Mouse (Mus musculus): Measurements from ENCODE around the gene Atr.
"Not testable (repeated sequence)": the region's sequence is repeated elsewhere in the genome, so short reads cannot be mapped to it uniquely, and the experiment has no call there.

The Atr gene

DNA sequence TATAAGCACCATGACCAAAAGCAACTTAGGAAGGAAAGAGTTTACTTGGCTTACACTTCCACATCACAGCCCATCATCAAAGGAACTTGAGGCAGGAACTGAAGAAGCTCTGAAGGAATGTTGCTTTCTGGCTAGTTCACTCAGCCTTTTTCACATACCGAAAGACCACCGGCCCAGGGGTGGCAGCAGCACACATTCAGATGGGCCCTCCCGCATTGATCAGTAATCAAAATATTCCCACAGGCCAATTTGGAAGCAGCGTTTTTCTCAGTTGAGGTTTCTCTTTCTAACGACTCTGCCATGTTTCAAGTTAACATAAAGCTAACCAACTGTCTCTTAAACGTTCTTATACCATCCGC is 96.8 kb downstream of the Atr start:
- no peak for DNase-seq

DNA sequence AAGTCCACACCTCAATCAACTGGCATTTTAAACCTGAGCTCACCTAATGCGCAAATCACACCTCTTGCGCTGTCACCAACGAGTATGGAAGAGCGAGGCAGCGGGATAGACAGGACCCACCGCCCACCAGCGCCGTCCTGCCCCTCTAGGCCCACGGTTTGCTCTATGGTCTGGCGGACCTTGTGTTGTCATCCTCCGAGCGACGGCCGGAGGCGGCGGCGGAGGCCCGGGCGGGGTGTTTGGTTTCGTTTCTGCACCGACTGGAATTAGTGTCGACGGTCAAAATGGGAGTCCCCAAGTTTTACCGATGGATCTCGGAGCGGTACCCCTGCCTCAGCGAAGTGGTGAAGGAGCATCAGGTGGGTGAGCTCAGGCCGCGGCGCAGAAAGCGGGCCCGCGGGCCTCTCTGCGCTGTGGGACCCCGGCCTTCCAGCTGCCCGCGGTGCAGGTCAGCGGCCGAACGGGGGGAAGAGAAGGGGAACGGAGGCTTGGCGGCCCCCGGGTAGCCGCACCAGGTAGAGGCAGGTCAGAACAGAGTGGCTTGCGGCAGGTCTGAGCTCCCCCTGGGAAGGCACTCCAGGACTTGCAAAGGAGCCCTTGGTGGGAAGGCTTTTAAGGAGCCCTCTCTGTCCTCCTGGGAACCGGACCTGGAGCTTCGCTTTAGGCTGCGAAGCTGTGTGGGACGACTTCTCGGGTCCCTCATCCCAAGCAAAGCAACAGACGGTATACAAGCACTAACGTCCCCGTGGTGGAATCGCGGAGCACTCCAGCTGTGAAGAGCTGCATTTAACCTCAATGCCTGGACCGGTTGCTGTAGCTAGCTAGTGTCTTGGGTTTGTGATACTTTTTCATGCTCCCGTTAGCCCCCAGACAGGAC is 97.4 kb downstream of the Atr start, which contains the start of gene Xrn1:
Gene Xrn1, plus strand, starts transcription at position 176 of the 877 bp plus-strand sequence.
- DNase-seq = peak; percentile 87

DNA sequence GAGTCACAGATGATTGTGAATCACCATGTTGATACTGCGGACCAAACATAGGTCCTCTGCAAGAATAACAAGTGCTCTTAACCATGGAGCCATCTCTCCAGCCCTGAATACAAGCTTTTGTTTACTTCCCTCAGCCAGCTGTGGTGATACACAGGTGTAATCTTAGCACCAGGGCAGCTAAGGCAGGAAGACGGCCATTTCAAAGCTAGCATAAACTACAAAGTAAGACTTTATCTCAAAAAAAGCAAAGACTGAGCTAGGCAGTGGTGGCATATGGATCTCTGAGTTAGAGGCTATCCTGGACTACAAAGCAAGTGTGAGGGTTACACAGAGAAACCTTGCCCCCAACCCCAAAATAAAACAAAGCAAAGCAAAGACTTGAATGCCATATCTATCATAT is 100.2 kb downstream of the Atr start:
- DNase-seq = no peak

DNA sequence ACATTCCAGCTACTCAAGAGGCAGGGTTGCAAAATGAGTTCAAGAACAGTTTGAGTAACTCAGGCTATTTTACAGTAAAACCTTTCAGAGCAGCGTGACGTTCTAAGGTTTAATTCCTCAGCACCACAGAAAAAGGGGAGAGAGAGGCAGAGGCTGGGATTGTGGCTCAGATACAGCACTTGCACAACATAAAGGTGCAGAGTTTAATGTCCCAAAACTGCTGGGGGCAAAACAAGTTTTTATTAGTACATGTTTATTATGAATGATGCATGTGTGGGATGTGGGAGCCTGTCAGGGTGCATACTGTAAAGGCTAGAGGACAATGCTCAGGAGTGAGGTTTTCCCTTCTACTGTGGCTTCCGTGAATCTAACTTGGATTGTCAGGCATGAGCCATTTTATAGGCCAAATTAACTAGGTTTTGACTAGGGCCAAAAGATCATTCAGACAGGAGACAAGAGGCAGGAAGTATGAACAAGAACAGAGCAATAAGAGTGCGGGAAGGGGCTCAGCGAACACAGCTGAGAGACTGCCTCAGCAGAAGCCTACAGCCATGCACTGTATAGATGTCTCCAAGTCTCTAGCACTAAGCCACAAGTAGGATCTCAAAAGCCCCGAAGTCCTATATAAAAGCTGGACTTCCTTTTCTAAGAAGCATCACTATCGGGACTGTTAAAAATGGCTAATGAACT is 100.8 kb downstream of the Atr start:
- DNase-seq = no peak

DNA sequence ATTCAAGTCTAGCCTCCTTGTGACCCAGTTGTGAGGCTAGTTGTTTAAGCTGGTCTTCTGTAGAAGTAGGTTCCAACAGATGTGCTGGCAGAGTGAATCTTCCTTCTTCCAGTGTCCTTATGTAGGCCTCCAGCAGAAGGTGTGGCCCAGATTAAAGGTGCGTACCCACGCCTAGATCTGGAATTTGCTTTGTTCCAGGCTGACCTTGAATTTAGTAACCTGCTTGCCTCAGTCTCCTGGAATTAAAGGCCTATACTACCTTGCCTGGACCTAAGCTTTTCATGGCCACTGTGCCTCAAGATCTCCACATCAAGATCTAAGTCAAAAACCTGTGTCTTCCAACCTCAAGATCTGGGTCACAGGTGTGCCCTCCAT is 101.3 kb downstream of the Atr start:
- not testable (repeated sequence) for DNase-seq

DNA sequence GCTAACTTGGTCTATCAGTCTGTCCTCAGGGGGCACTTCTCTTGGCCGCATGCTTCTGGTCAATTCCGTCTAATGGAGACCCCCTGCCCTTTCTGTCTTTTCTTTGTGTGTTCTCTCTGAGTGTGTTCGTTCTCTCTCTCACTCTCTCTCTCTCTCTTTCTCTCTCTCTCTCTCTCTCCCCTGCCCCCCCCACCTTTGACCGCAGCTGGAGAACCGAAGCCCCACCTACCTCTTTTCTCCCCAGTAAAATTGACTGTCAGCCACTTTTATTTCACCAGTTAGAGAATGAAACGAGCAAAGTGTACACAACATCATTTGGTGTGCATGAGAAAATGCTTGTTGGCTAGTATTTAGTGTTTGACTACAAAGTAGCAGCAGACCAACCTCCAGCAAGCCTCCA is 101.8 kb downstream of the Atr start:
- no peak for DNase-seq

DNA sequence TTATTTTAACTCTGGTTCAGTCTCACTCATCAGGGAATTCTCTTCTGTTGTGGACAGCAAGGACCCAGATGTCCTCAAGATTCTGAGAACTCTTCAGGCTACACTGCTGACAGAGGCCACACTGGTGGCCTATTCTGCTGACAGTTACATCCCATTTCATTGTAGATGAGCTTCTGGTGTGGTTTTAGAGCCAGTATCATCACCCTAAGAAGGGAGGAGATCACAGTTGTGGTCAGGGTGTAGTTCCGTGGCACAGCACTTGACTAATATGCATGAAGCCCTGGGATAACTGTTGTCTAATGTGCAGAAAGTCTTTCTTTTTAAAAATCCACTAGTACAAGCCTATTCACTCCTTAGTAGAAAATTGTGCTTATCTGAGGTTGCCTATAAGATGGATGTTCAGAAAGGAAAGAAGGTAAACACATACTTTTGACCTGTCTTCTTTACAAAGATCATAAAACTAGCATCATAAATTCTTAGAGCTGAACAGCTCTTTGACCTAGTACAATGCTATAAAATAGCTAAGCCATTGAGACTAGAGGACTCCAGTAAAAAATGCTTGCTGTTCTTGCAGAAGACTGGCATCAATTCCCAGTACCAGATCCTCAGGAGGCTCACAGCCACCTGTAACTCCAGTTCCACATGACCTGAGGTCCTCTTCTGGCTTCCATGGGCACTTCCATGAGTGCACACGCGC is 102.5 kb downstream of the Atr start:
- DNase-seq = no peak

DNA sequence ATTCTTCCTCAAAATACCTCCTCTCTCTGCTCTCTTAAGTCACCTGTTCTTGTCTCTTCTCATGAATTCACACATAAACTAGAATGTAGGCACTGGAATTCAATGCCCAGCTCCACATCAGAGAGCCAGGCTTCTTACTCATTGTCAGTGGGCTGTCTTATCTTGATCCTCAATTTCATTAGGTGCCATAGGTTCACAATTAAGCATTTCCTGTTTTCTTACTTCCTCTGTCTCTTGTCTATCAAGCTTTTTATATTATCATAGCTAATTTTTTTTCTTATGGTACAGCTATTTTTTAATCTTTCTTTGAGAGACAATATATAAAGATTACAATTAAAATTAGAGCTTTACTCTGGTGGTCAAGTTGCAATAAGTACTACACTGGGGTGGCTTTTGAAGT is 103.7 kb downstream of the Atr start:
- no peak for DNase-seq

DNA sequence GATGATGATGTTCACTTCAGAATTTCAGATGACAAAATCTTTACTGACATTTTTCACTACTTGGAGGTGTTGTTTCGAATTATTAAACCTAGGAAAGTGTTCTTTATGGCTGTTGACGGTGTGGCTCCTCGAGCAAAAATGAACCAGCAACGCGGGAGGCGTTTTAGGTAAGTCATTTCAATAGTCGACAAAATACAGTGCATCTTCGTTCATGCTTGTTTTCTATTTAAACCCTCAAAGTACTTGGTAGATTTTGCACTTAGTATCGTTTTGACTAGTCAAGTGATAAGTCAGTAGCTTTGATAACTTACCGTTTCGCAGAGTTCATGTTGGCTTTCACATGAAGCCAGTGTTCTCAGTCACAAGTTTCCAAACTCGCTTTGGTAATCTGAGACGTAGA is 106.6 kb downstream of the Atr start:
- no peak for DNase-seq

DNA sequence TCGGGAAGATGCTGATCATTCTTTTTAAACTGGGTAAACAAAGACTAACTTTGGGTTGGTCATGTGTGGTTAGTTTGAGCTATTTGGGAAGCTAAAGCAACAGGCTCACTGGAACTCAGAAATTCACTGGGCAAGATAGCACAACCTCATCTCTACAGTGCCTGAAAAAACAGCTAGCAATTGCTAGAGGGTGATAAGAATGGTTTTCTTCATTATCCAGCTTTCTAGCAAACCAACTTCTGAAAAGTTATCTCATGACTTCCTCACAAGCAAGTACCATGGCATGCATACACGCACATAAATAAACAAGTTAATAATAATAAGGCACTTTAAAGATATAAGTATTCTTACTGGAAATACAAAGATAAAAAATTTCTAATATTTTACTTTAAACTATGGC is 120.9 kb downstream of the Atr start:
- no peak for DNase-seq

DNA sequence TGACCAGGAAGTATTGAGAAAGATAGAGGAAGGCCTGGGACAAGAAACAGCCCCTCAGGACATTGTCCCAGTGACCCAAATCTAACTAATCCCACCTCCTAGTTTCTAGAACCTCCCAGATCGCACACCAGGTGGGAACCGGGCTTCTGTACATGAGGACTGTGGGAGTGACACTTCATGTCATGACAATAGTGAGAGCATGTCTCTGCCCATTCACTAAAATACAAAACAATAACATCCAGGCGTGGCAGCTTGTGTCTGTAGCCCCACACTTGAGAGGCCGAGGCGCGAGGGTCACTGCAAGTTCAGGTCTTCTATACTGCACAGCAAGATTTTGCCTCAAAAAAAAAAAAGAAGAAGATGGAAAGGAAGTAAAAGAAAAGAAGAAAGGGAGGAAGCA is 122.5 kb downstream of the Atr start:
- DNase-seq = no peak

DNA sequence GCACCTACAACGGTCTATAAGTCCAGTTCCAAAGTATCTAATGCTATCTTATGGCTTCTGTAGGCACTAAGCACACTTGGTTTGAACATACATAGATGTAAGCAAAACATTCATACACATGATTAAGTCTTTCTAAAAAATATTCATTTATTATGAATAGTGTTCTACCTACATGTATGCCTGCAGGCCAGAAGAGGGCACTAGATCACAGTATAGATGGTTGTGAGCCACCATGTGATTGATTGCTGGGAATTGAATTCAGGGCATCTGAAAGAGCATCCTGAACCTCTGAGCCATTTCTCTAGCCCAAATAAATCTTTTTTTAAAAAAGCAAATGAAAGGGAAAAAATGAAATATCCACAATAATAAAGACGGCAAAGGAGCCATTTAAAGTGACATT is 134.9 kb downstream of the Atr start:
- no peak for DNase-seq
